Mouse (Mus musculus) bone marrow macrophage, adult 2 months (primary cell): Measurements from ENCODE around the gene Acp4.

Experiments
- CTCF ChIP-seq: IDR thresholded peaks from 2 replicates; pipeline ENCODE4 v1.5.1; 2012; ENCODE audit warnings: low read depth, mild to moderate bottlenecking, low read length, moderate library complexity
- POLR2A ChIP-seq: IDR thresholded peaks from 2 replicates; pipeline ENCODE4 v1.6.1; 2012; ENCODE audit warnings: mild to moderate bottlenecking, low read depth, low read length, borderline replicate concordance

DNA sequence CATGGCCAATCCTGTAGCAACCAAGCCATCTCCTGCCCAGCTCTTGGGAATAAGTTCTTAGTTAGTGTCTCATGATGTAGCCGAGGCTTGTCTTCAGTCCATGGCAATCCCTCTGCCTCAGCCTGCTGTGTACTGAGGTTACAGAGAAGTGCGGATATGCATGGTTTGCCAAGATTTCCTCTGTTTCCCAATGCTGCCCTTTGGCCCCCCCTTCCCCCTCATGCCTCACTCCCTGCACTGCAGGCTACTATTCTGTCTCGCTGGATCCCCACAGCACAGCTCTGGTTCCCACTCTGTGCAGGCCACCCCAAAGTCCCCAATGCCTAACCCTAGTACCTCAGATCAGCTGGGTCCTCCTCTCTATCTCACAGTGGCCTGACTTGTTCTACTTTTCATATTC lies 48.9 kb downstream of the Acp4 start:
- TF ChIP-seq CTCF (no peak), POLR2A (no peak)
